Mouse (Mus musculus) macrophage (primary cell): ENCODE measurements around the gene Tbc1d8. TPM values are rescaled to one million over a fixed set of nuclear protein-coding genes. Genes with fewer than 3 reads are reported as not detected.

ENCODE experiments used
- H3K27ac ChIP-seq: fragments of 350-480 bp; formaldehyde crosslinking; 2 replicates; pipeline ENCODE4 v1.9.0; 2021
- H3K36me3 ChIP-seq: fragments of 350-480 bp; formaldehyde crosslinking; 2 replicates; pipeline ENCODE4 v1.9.0; 2021; ENCODE audit errors: inconsistent target
- H3K4me3 ChIP-seq: fragments of 350-480 bp; formaldehyde crosslinking; 2 replicates; pipeline ENCODE4 v1.9.0; 2021; ENCODE audit errors: inconsistent target
- H3K79me2 ChIP-seq: fragments of 350-480 bp; formaldehyde crosslinking; 2 replicates; pipeline ENCODE4 v1.9.0; 2021; ENCODE audit errors: inconsistent target
- WGBS: methylation state at CpG from one replicate; pipeline ENCODE4 v1.1.7; 2026; ENCODE audit warnings: inconsistent platforms; ENCODE audit not compliant: missing documents; 5-methylcytosine and 5-hydroxymethylcytosine counted together
- polyA plus RNA-seq: library from polyadenylated mRNA; stranded (reverse); fragments of 250-400 nt; gene quantifications from 3 replicates; pipeline ENCODE4 v1.2.4, GENCODE M21; 2018; ENCODE audit warnings: inconsistent platforms

The Tbc1d8 gene
- polyA plus RNA-seq, 1 experiment from 2014 or later = 13.9 TPM

DNA sequence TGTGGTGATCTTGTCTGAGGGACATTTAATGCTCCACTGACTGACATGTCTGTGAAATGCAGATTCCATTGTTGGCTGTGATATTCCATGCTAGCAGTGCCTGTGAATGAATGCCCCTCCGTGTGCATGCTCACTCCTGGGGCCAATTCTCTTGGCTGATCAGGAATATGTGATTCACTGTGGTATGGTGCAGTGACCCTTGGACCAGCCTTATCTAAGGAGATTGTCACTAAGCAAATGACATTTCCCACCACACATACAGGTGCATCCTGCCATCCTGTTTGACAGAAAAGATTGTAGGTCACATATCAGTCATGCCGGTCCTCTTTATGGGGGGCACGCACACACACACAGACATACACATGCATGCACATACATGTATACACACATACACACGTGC lies 146.1 kb downstream of the Tbc1d8 start:
- Histone ChIP-seq H3K27ac (no peak overlapping the region), H3K4me3 (no peak overlapping the region), H3K36me3 (no peaks in the 10 kb centered on the region), H3K79me2 (no peaks in the 10 kb centered on the region)
- WGBS = 93% methylated on average over 4 of the region's 4 CpGs

DNA sequence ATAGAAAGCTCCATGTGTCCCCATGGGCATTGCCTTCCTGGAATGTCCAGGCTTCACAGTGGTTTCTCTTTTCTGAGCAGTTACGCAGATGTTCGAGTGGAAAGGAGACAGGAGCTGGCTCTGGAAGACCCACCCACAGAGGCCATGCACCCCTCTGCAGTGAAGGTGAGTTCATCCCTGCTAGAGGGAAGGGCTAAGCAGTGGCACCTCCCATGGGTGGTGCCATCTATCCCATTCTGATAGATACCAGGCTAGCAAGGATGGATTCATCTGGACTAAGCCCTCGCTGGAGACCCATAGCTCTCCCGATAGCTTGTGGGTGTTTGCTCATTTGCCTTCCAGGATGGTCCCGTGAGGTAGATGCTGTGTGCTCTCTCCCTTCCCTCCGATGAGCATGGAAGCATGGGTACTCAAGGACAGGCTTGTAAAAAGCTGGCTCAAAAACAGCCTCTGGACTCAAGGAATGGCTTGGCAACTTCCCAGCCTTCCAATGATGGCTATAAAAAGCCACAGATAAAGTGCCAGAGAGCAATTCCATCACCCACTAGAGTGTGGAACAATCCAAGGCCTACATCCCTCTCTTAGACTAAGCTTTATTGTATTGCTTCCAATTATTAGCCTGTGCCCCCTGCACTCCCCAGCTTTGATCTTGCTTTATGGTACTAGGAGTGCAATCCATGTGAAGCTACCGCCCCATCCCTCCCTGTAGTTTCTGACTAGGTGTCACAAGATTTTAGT lies 147.5 kb downstream of the Tbc1d8 start:
- H3K4me3 ChIP-seq = no peak overlapping the region
- no peaks in the 10 kb centered on the region for H3K79me2 ChIP-seq
- WGBS = 94% methylated on average over 7 of the region's 7 CpGs
- no peak overlapping the region for H3K27ac ChIP-seq
- no peaks in the 10 kb centered on the region for H3K36me3 ChIP-seq

DNA sequence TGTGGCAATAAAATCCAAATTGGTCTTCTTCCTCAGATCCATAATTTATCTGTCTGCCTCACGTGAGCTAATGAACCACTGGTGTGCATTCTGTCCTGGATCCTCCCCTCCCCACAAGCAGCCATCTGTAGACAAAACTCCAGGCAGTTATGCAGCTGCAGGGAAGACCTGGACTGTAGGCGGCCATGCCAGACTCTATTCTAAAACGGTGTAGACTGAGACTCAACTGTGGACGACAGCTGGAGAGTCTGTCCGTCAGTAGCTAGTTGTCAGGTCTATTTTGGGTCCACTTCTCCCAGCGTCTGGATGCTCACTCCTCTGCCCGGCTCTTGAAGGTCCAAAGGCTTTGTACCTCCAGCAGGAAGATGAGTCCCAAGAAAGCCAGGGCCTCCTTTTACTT lies 151.0 kb downstream of the Tbc1d8 start:
- no peak overlapping the region for H3K27ac ChIP-seq
- H3K79me2 ChIP-seq = no peaks in the 10 kb centered on the region
- H3K4me3 ChIP-seq = no peak overlapping the region
- H3K36me3 ChIP-seq = no peaks in the 10 kb centered on the region
- 88% methylated on average over 7 of the region's 7 CpGs for WGBS

DNA sequence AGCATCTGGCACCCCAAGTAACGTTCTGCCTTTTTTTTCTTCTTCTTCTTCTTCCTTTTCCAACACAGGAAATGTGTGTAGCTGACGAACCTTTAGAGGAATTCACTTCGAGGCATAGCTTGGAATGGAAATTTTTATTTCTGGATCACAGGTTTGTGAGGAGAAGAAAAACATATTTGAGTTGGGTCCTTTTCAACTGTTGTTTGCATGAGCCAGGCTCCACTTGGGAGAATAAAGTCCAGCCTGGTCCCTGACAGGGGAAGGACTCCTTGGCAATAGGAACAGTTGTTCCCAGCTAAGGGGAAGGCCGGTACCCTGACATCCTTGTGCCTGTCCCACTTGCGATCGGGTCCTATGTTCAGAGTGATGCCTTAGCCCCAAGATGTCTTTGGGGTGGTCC lies 153.3 kb downstream of the Tbc1d8 start:
- Histone ChIP-seq H3K79me2 (no peaks in the 10 kb centered on the region), H3K4me3 (no peak overlapping the region), H3K27ac (no peak overlapping the region), H3K36me3 (no peaks in the 10 kb centered on the region)
- WGBS = 91% methylated on average over 6 of the region's 6 CpGs

DNA sequence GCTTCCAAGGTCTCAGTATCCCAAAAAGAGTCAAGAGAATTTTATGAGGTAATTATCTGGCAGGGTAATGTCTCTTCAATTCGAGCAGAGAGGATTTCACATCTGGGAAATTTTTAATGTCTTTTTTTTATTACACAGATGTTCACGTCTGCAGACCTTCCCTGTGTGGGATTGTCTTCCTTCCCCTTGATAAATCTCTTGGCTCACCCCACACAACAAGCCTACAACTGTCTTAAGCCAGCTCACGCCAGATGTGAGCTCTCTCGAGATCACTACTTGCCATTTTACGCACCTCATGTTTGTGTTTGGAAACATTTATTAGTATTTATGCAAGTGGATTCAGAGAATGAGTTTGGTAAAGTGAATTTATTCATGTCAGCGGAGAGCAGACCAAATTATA lies 156.6 kb downstream of the Tbc1d8 start:
- WGBS = 71% methylated on average over 6 of the region's 6 CpGs
- Histone ChIP-seq H3K36me3 (no peaks in the 10 kb centered on the region), H3K79me2 (no peaks in the 10 kb centered on the region), H3K27ac (no peak overlapping the region), H3K4me3 (no peak overlapping the region)

Other genes starting within 250 kb of the Tbc1d8 start
- gene Rpl31, start 110.9 kb downstream of the Tbc1d8 start, polyA plus RNA-seq = 365 to 739 TPM (median 719 TPM) in 3 replicates
- 13.6 to 16.5 TPM (median 14.8 TPM) in 3 replicates for gene Cnot11, start 56.2 kb upstream of the Tbc1d8 start, polyA plus RNA-seq
- 117 to 167 TPM (median 137 TPM) in 3 replicates for gene Rnf149, start 98.7 kb upstream of the Tbc1d8 start, polyA plus RNA-seq
- gene Creg2, start 172.7 kb upstream of the Tbc1d8 start, polyA plus RNA-seq = 2.5 to 4.1 TPM (median 2.7 TPM) in 3 replicates
- not detected in 3 replicates for gene Rfx8, start 242.2 kb upstream of the Tbc1d8 start, polyA plus RNA-seq